Mouse (Mus musculus) large intestine, adult 2 months (tissue): ENCODE measurements around the gene Atxn1. TPM values are rescaled to one million over a fixed set of nuclear protein-coding genes. Genes with fewer than 3 reads are reported as not detected.

Experiments
- DNase-seq: peaks from one replicate; pipeline ENCODE4 v3.0.0-alpha.2; 2012; ENCODE audit warnings: low read depth, low spot score
- WGBS: fragments of 180-500 bp; shearing (Covaris S2); methylation state at CpG from one replicate; pipeline ENCODE4 v1.1.7; 2018; 5-methylcytosine and 5-hydroxymethylcytosine counted together
- polyA plus RNA-seq: library from polyadenylated mRNA; depleted of rRNA; stranded (reverse); fragments of >200 nt; gene quantifications from 2 replicates; pipeline ENCODE4 v1.2.3, GENCODE M21; 2012; rRNA removed

Atxn1 gene
- polyA plus RNA-seq, result 6.3 and 14.2 TPM in 2 replicates

DNA sequence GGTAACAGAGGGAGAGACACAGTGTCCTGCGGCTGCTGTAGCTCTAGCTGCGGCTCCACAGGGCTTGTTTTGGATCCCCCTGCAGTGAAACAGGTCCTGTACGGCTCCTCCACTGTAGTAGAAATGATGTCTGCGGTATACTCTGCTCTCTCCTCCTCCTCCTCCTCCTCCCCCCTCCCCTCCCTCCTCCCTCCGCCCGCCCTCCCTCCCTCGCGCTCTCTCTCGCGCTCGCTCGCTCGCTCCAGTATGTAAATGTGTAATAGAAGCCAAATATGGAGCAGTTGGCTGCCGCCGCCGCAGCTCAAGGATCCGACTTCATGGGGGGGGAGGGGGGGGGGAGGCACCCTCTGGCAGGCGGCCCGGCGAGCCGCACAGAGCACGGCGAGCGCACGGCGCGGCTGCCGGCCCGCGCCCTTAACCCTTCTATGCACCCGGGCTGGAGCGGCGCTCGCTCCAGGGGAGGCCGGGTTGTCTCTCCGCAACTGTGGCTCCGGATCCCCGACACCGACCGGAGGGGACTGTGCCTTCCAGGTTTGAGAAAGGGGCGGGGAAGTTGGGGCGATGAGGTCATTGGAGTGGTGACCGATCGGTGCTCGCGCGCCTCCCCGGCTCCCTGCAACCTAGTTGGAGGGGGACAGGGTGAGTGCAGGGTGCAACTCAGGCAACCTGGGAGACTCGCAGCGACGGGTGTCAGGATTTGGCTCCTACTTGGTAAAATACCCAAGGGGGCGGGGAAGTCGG lies at the start of gene Atxn1:
TSS of gene Atxn1 (minus strand) at position 156 of the 741 bp plus-strand sequence.
- DNase-seq, result no peak
- under 1% methylated on average over 46 of the region's 53 CpGs for WGBS

GRCm38 (mm10) chr13:46011232-46011631 lies 46.4 kb upstream of the Atxn1 start:
- no peak for DNase-seq
- 49% methylated on average over 9 of the region's 9 CpGs for WGBS

- 82% methylated on average over 12 of the region's 12 CpGs for WGBS
- no peak for DNase-seq
Measured at GRCm38 (mm10) chr13:46010075-46010474, 45.3 kb upstream of the Atxn1 start.

DNA sequence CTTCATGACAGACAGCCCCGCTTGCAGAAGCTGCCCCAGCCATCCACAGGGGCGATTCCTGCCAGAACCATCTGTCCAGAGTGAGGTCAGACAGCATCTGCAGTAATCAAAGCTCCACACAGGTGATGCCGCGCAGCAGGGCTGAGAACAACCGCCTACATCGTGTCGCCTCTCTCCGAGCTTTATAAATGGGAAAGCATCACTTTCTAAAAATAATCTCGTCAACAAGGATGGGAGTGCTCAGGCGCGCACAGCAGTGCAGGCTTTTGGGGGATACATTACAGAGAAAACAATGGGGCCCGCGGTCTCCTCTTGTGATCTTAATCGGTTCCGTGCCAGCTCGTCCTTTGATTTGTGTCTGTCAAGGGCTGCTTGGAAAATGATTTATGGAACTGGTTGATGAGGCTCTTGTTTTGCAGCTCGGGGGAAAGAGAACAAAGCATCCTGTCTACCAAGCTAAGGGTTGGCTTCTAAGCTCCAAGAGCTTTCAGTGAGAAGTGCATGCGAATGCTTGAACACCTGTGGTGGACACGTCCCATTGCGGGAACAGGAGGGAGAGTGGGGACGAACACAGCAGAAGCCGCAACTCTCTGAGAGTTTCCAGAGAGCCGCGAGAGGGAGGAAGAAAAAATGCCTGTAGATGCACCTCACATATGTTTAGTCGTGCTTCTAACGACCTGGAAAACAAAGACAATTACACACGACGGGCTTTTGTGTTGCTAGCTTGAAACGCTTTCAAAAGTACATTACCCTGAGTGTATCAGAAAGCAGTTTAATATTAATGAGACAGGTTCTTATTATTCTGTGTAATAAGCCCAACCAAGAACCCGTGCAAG lies 44.2 kb upstream of the Atxn1 start:
- DNase-seq, result no peak
- 13% methylated on average over 30 of the region's 30 CpGs for WGBS

DNA sequence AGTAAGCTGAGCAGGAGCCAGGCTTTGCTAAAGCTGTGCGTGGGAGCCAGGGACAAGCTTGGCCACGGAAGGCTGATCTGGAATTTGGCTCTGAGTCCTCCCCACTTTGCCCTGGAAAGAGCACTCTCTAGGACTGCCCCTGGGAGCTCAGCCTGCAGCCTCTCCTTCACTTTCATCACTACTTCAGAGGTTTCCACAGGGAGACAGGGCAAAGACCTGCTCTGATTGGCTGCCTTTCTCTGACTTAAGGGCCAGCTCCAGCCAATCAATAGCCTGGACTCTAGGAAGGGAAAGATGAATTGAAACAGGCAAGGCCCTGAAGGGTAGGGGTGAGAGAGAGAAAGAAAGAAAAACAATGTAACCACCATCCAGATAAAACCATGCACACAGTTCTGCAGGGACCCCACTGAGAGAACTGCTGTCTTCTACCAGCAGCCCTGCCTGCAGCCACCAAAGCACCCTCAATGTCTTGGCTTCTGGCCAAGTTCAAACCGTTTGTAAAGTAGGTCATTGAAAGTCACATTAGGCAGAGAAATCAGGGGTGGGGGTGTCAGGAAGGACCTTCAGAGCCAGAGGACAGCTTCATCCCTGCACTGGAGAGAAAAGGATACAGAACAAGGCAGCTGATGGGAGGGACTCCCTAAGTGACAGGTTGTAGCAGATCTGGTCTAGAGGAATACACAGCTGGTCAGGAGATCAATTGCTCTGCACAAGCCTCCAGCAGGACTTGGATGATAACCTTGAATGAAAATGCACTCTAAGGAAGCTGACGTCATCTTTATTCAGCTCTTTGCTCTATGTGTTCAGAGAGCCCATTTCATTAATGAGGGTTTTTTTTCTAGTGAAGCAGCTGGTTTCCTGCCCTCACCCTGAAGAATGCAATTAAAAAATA lies 41.6 kb upstream of the Atxn1 start:
- DNase-seq, result no peak
- 30% methylated on average over 4 of the region's 4 CpGs for WGBS

GRCm38 (mm10) chr13:46005656-46006055 lies 40.8 kb upstream of the Atxn1 start:
- 62% methylated on average over 7 of the region's 7 CpGs for WGBS
- DNase-seq, result no peak

- DNase-seq, result no peak
- WGBS, result 76% methylated on average over 5 of the region's 5 CpGs
Measured at GRCm38 (mm10) chr13:46001356-46001755, 36.5 kb upstream of the Atxn1 start.

GRCm38 (mm10) chr13:45992953-45993352 lies 28.1 kb upstream of the Atxn1 start:
- 85% methylated on average over 9 of the region's 9 CpGs for WGBS
- no peak for DNase-seq

GRCm38 (mm10) chr13:45990486-45990885 lies 25.7 kb upstream of the Atxn1 start:
- DNase-seq, result no peak
- whole genome bisulfite sequencing, result 76% methylated on average over 5 of the region's 5 CpGs

DNA sequence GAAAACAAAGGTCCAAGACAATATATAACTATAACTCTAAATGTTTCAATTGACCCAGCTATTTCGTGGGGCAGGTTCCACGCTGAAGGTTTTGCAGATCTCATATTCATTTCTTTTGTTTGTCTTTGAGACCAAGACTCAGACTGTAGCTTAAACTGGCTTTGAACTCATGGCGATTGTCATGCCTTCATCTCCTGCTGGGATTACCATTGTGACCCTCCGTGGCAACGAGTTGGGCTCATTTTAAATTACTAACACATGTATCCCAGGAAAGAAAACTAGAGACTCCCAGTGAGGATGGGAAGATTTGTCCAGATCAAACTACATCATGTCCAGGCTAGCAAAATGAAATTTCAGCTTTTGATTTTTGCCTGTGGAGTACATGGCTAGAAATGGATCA lies 14.4 kb upstream of the Atxn1 start:
- 75% methylated on average over 5 of the region's 5 CpGs for WGBS

DNA sequence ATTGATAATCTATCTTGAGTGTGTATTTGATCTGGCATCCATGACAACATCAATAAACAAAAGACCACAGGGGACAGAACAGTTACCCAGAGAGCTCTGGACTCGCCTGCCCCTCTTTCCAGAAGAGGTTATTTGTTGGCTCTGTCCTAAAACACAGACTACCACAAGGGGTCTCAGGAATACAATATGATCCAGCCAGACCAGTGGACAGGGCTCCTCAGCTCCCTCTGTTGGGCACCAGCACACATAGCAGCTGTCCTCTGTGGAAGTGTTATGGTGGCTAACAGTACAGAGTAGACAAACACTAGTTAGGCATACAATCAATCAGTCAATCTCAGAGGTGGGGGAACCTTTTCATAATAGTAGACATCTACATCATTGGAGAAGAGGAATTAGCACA lies 12.1 kb upstream of the Atxn1 start:
- 40% methylated on average over 1 of the region's 1 CpGs for WGBS
- DNase-seq, result no peak

More for the DNA sequence above, 14.4 kb upstream of the Atxn1 start:
- DNase-seq, result no peak

DNA sequence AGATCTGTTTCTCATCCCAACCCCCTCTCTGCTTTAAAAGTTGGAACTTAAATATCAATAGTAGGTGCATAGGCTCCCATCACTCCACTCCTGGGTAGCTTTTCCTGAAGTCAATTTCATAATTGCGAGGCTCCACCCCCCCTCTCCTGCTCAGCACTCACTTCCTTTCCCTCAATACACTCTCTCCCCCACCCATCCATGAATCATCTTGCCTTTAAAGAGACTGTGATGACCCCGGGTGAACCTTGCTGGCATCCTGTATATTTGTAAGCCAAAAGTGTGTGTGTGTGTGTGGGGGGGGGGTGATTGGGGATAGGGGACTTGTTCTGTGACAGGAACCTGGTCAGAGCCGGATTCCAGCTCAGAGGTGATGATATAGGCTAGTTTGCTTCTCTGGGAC lies 9.8 kb upstream of the Atxn1 start:
- DNase-seq, result no peak
- 31% methylated on average over 3 of the region's 3 CpGs for WGBS

GRCm38 (mm10) chr13:45973972-45974490 lies 9.2 kb upstream of the Atxn1 start:
- 53% methylated on average over 7 of the region's 7 CpGs for WGBS

DNA sequence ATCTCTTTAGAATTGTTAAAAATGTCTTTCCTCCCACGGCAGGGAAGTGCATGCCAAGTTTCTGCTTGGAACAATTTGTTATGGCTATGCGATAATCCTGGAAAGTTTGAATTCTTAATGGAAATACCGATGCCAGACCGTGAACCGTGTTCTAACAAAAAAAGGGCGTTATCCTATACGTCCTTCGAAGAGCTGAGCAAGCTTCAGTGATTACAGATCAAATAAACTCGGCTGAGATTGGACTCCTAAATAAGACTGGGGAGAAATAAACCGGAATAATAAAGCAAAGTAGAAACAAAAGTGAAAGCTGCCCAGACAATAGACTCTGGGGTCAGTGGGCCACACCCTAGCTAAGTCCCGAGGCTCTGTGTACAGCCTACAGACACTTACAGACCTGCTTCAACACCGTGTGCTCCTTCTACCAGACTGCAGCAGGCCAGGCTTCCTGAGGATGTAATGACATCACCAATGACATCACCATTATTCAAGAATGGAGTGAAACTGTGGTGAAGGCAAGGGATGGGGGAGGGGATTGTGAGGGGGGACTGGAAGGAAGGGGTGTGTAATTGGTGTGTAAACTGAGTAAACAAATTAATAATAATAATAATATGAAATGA lies 6.2 kb upstream of the Atxn1 start:
- DNase-seq, result no peak
- WGBS, result 13% methylated on average over 12 of the region's 12 CpGs

More at GRCm38 (mm10) chr13:45973972-45974490, 9.2 kb upstream of the Atxn1 start:
- DNase-seq, result no peak

GRCm38 (mm10) chr13:45968206-45968605 lies 3.4 kb upstream of the Atxn1 start:
- 95% methylated on average over 4 of the region's 4 CpGs for WGBS
- DNase-seq, result no peak

- 39% methylated on average over 3 of the region's 3 CpGs for WGBS
- no peak for DNase-seq
Measured at GRCm38 (mm10) chr13:45967371-45967770, 2.6 kb upstream of the Atxn1 start.

DNA sequence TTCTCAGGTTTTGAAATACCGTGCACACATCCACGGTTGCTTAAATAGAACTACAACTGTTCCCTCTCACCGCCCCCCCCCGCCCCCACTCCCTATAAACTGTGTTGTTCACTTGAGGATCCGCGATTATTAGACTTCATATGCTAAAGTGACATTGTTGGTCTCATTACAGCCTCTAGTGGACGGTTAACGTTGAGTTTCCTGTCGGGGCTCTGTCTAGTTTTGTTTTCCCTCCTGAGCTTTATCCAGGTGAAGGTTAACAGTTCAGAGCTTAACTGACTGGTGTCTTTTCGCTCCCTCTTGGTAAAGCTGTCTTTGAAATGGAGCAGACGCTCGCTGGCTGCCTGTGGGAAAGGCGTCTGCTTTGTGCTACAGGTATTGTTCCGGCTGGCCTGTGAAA lies 1.8 kb upstream of the Atxn1 start:
- DNase-seq, result no peak
- 3% methylated on average over 14 of the region's 14 CpGs for WGBS

DNA sequence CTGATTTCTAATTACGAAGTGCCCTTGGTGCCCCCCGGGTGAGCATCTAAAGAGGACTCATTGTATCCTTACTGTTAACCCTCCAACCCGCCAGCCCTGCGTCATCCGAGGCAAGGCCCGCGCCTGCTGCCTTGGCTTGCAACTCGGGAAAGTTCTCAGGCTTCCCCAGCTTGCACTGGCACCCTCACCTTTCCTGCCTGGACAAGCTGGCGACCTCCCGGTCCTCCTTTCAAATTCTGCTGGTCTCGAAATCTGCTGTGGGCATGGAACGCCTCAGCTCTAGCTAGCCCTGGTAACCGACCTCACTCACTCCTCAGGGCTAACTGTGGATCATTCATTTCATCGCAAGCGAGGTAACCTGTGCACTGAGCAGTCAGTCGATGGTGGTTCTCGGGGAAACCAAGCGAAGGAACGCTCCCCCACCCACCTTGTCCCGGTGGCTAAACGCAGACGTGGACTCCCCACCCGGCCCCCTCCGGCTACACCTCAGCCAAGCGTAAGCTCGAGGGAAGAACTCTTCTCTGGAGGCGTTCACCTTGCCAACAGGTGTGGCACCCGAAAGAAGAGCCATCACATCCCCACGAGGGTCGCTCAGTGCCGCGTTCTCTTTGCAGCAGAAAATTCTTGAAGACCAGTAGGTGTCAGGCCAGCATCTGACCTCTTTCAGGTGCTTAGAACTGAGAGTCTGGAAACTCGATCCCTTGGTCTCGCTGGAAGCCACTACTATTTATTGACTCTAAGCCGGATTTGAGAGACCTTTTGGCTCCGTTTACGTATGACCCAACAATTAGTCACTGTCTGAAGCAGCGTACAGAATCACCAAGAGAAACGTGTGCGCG lies 1.0 kb upstream of the Atxn1 start:
- no peak for DNase-seq
- under 1% methylated on average over 41 of the region's 41 CpGs for WGBS
